Mouse (Mus musculus) thymus, adult 2 months (tissue): ENCODE results near the gene Dhps. TPM values are rescaled to one million over a fixed set of nuclear protein-coding genes. Genes with fewer than 3 reads are reported as not detected.
A peak's percentile ranks its signal among the peaks of the same experiment; 100 is the strongest.

Experiments used
- DNase-seq: peaks from one replicate; pipeline ENCODE4 v3.0.0; 2021
- H3K27ac ChIP-seq: fragments of 200-500 bp; 2 replicates; pipeline ENCODE4 v1.5.1; 2012; ENCODE audit warnings: low read length, control low read depth; ENCODE audit not compliant: control insufficient read depth, insufficient read depth
- H3K27me3 ChIP-seq: fragments of 200-500 bp; 2 replicates; pipeline ENCODE4 v1.6.1; 2012; ENCODE audit warnings: mild to moderate bottlenecking, low read length, moderate library complexity, mixed read lengths; ENCODE audit not compliant: control insufficient read depth, insufficient read depth
- H3K36me3 ChIP-seq: fragments of 200-500 bp; 2 replicates; pipeline ENCODE4 v1.6.1; 2012; ENCODE audit warnings: mild to moderate bottlenecking, low read length, moderate library complexity; ENCODE audit not compliant: control insufficient read depth, insufficient read depth
- H3K4me1 ChIP-seq: fragments of 200-500 bp; replicated peaks from 2 replicates; pipeline ENCODE4 v1.6.1; 2012; ENCODE audit warnings: low read length; ENCODE audit not compliant: control insufficient read depth, insufficient read depth
- H3K4me3 ChIP-seq: fragments of 200-500 bp; 2 replicates; pipeline ENCODE4 v1.5.1; 2012; ENCODE audit warnings: mild to moderate bottlenecking, low read length, control low read depth, moderate library complexity; ENCODE audit not compliant: control insufficient read depth, insufficient read depth
- CTCF ChIP-seq: fragments of 200-500 bp; IDR thresholded peaks from 2 replicates; pipeline ENCODE4 v1.5.1; 2012; ENCODE audit warnings: mild to moderate bottlenecking, control low read depth, low read length, moderate library complexity, borderline replicate concordance; ENCODE audit not compliant: control insufficient read depth, poor library complexity, insufficient read depth; ENCODE audit errors: extremely low read depth
- POLR2A ChIP-seq: fragments of 200-500 bp; IDR thresholded peaks from 2 replicates; pipeline ENCODE4 v1.6.1; 2012; ENCODE audit warnings: mild to moderate bottlenecking, low read length, control low read depth, moderate library complexity; ENCODE audit not compliant: control insufficient read depth, poor library complexity, insufficient read depth; ENCODE audit errors: extremely low read depth
- WGBS: fragments of 180-500 bp; shearing (Covaris S2); methylation state at CpG from one replicate; pipeline ENCODE4 v1.1.7; 2018; 5-methylcytosine and 5-hydroxymethylcytosine counted together
- polyA plus RNA-seq: library from polyadenylated mRNA; depleted of rRNA; stranded (reverse); fragments of >200 nt; gene quantifications from 2 replicates; pipeline ENCODE4 v1.2.3, GENCODE M21; 2012

Dhps gene
- polyA plus RNA-seq, 1 experiment = 105 TPM

DNA sequence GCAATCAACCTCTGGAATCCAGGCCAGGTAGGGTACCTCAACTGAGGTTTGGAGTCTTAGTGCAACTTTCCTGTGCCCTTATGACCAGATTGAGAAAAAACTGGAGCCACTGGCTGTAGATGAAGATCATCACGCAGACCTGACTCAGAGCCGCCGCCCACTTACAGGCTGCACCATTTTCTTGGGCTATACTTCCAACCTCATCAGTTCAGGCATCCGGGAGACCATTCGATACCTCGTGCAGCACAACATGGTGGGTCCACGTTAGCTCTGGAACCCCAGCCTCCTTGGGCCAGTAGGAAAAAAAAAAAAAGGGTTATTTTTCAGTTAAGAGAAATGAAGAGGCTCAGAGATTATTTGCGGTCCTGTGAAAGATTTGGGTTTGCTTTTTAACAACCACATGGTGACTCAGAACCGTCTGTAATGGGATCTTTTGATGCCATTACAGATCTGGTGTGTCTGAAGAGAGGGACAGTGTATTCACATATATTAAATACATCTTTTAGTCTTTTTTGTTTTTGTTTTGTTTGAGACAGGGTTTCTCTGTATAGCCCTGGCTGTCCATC is 890 bp downstream of the Dhps start:
- no peak for DNase-seq
- Histone ChIP-seq H3K27ac (peak overlapping the region; percentile 17; the same call in 1 of the 2 replicates), H3K4me3 (peak overlapping the region; percentile 86), H3K27me3 (no peaks in the 10 kb centered on the region), H3K36me3 (peaks cover 13% of the 10 kb centered on the region; the same call in 1 of the 2 replicates), H3K4me1 (peaks cover 10% of the 10 kb centered on the region)
- TF ChIP-seq CTCF (no peak), POLR2A (no peak)
- WGBS = 50% methylated on average over 9 of the region's 9 CpGs

- Histone ChIP-seq H3K4me1 (peaks cover 10% of the 10 kb centered on the region), H3K4me3 (no peak overlapping the region), H3K36me3 (peaks cover 13% of the 10 kb centered on the region; the same call in 1 of the 2 replicates), H3K27me3 (no peaks in the 10 kb centered on the region), H3K27ac (no peak overlapping the region)
- no peak for TF ChIP-seq CTCF
- no peak for TF ChIP-seq POLR2A
- DNase-seq = no peak
- 96% methylated on average over 15 of the region's 15 CpGs for WGBS
These were observed 1.6 kb downstream of the Dhps start for GRCm38 (mm10) chr8:85073041-85073612.

DNA sequence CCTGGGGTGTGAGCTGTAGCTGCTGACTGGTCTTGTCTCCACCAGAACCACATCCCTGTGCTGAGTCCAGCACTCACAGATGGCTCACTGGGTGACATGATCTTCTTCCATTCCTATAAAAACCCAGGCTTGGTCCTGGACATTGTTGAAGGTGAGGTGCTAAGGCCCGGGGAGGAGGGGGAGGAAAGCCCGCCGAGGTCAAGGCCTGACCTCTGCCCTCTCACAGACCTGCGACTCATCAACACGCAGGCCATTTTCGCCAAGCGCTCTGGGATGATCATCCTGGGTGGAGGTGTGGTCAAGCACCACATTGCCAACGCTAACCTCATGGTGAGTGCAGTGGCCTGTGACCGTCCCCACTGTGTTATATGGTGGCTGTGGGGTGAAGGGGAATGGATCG is 2.6 kb downstream of the Dhps start:
- 95% methylated on average over 10 of the region's 10 CpGs for WGBS
- DNase-seq = no peak
- H3K27ac ChIP-seq = no peak overlapping the region
- no peak overlapping the region for H3K4me3 ChIP-seq
- TF ChIP-seq POLR2A (no peak), CTCF (no peak)
- no peaks in the 10 kb centered on the region for H3K27me3 ChIP-seq
- H3K36me3 ChIP-seq = peaks cover 13% of the 10 kb centered on the region; the same call in 1 of the 2 replicates
- peaks cover 10% of the 10 kb centered on the region for H3K4me1 ChIP-seq

DNA sequence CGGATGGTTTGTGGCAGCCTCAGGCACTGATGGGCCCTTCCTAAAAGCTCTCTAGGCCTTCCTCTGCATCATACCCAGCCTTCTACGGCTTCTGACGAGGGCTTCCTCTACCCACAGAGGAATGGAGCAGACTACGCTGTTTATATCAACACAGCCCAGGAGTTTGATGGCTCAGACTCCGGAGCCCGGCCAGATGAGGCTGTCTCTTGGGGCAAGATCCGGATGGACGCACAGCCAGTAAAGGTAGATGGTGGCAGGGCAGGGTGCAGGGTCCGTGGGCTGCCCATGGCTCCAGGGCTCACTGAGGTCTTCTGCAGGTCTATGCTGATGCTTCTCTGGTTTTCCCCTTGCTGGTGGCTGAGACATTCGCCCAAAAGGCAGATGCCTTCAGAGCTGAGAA is 3.1 kb downstream of the Dhps start:
- Histone ChIP-seq H3K27ac (no peak overlapping the region), H3K36me3 (peaks cover 13% of the 10 kb centered on the region; the same call in 1 of the 2 replicates), H3K4me3 (no peak overlapping the region), H3K4me1 (peaks cover 12% of the 10 kb centered on the region), H3K27me3 (no peaks in the 10 kb centered on the region)
- no peak for TF ChIP-seq POLR2A
- no peak for TF ChIP-seq CTCF
- no peak for DNase-seq
- WGBS = 98% methylated on average over 10 of the region's 10 CpGs

- WGBS = 98% methylated on average over 9 of the region's 9 CpGs
- no peak for TF ChIP-seq POLR2A
- no peak for DNase-seq
- peaks cover 12% of the 10 kb centered on the region for H3K4me1 ChIP-seq
- peaks cover 13% of the 10 kb centered on the region; the same call in 1 of the 2 replicates for H3K36me3 ChIP-seq
- no peak overlapping the region for H3K27ac ChIP-seq
- no peak overlapping the region for H3K4me3 ChIP-seq
- no peaks in the 10 kb centered on the region for H3K27me3 ChIP-seq
These were observed 4.4 kb downstream of the Dhps start for GRCm38 (mm10) chr8:85076001-85076400.

GRCm38 (mm10) chr8:85076993-85077392 is 5.4 kb downstream of the Dhps start:
- H3K27ac ChIP-seq = no peak overlapping the region
- peak; percentile 74 for DNase-seq
- TF ChIP-seq POLR2A (no peak), CTCF (peak; percentile 82; the same call in 1 of the 2 replicates)
- peaks cover 13% of the 10 kb centered on the region; the same call in 1 of the 2 replicates for H3K36me3 ChIP-seq
- 2% methylated on average over 2 of the region's 2 CpGs for WGBS
- H3K27me3 ChIP-seq = no peaks in the 10 kb centered on the region
- H3K4me1 ChIP-seq = peaks cover 19% of the 10 kb centered on the region
- no peak overlapping the region for H3K4me3 ChIP-seq

GRCm38 (mm10) chr8:85080214-85080531 is 8.6 kb downstream of the Dhps start:
- under 1% methylated on average over 25 of the region's 25 CpGs for WGBS
- no peak for DNase-seq
- no peaks in the 10 kb centered on the region for H3K27me3 ChIP-seq
- TF ChIP-seq POLR2A = no peak
- no peak for TF ChIP-seq CTCF
- peaks cover 1% of the 10 kb centered on the region; the same call in 1 of the 2 replicates for H3K36me3 ChIP-seq
- no peak overlapping the region for H3K27ac ChIP-seq
- peaks cover 28% of the 10 kb centered on the region for H3K4me1 ChIP-seq
- peak overlapping the region; percentile 98 for H3K4me3 ChIP-seq
